8 mouse cellular contexts compared by ENCODE assay signal in genomic region chr3:58577067-58577503, GRCm38 (mm10). TPM values are rescaled to one million over a fixed set of nuclear protein-coding genes. Genes with fewer than 3 reads are reported as not detected.
DNase-seq lines count a peak whose midpoint lies in the region; ATAC-seq lines count a peak whose summit lies in the region.

No protein-coding gene starts in this region.

- peak overlapping the region; percentile 98 for H3K4me3 ChIP-seq in heart, embryonic 11.5 days (ENCODE audit: low read depth, low read length)
- H3K4me3 ChIP-seq in forebrain, embryonic 10.5 days, result peak overlapping the region; percentile 94
- H3K4me3 ChIP-seq in limb, embryonic 12.5 days (replicated peaks), result peak overlapping the region; percentile 93
- H3K4me3 ChIP-seq in midbrain, embryonic 13.5 days (replicated peaks), result peak overlapping the region; percentile 81

- H3K36me3 ChIP-seq in heart, embryonic 11.5 days (ENCODE audit: control insufficient read depth, insufficient read depth, low read length), result peaks cover 4% of the 10 kb centered on the region
- H3K36me3 ChIP-seq in forebrain, embryonic 10.5 days (replicated peaks), result peaks cover 36% of the 10 kb centered on the region
- H3K36me3 ChIP-seq in limb, embryonic 12.5 days, result peaks cover 15% of the 10 kb centered on the region
- peaks cover 13% of the 10 kb centered on the region for H3K36me3 ChIP-seq in midbrain, embryonic 13.5 days

- H3K27ac ChIP-seq in heart, embryonic 11.5 days (ENCODE audit: low read depth, low read length), result peak overlapping the region; percentile 99
- H3K27ac ChIP-seq in forebrain, embryonic 10.5 days, result peak overlapping the region; percentile 99
- H3K27ac ChIP-seq in limb, embryonic 12.5 days, result peak overlapping the region; percentile 100
- peak overlapping the region; percentile 99 for H3K27ac ChIP-seq in midbrain, embryonic 13.5 days

- peak overlapping the region; percentile 100 for H3K9ac ChIP-seq in heart, embryonic 11.5 days (ENCODE audit: low read depth, low read length)
- peak overlapping the region; percentile 100 for H3K9ac ChIP-seq in limb, embryonic 12.5 days (replicated peaks)
- peak overlapping the region; percentile 99 for H3K9ac ChIP-seq in midbrain, embryonic 13.5 days (replicated peaks)

- whole genome bisulfite sequencing in heart, embryonic 11.5 days (ENCODE audit: insufficient replicate concordance), result under 1% methylated on average over 35 of the region's 36 CpGs
- WGBS in forebrain, embryonic 10.5 days, result under 1% methylated on average over 36 of the region's 36 CpGs
- WGBS in limb, embryonic 12.5 days, result under 1% methylated on average over 36 of the region's 36 CpGs
- WGBS in midbrain, embryonic 13.5 days, result under 1% methylated on average over 36 of the region's 36 CpGs

- peaks cover 7% of the 10 kb centered on the region for H3K4me1 ChIP-seq in heart, embryonic 11.5 days (ENCODE audit: control insufficient read depth, insufficient read depth, low read length)
- H3K4me1 ChIP-seq in forebrain, embryonic 10.5 days, result peaks cover 13% of the 10 kb centered on the region
- H3K4me1 ChIP-seq in limb, embryonic 12.5 days (replicated peaks), result peaks cover 11% of the 10 kb centered on the region
- H3K4me1 ChIP-seq in midbrain, embryonic 13.5 days (replicated peaks), result peaks cover 29% of the 10 kb centered on the region

- peak; percentile 72 for ATAC-seq in heart, embryonic 11.5 days (replicated peaks; ENCODE audit: insufficient number of reproducible peaks, low FRiP score, low TSS enrichment)
- ATAC-seq in inflammation-experienced regulatory T-cells, adult 6 months, result peak; percentile 63
- ATAC-seq in limb, embryonic 12.5 days (ENCODE audit: insufficient number of reproducible peaks, insufficient read depth, low FRiP score, low TSS enrichment, low read depth), result peak; percentile 35; the same call in 1 of the 2 replicates
- peak; percentile 84; the same call in 1 of the 2 replicates for ATAC-seq in midbrain, embryonic 13.5 days

- DNase-seq in heart, postnatal 25 days (ENCODE audit: low spot score), result no peak
- DNase-seq in adrenal gland, adult 2 months, result peak; percentile 76
- DNase-seq in forebrain, embryonic 10.5 days (ENCODE audit: extremely low spot score, low spot score), result peak; percentile 67
- DNase-seq in yolk sac, embryonic 10.5 days (ENCODE audit: low spot score), result peak; percentile 62

- intact Hi-C loops in heart, postnatal 25 days (cut with DNase I), result loop anchor here (2.0 to 5.0 kb wide), 3 partner anchors 50 to 160 kb away; partner anchors contain the start of gene Siah2

- peak overlapping the region; percentile 71 for H3K4me2 ChIP-seq in heart, embryonic 11.5 days
- H3K4me2 ChIP-seq in limb, embryonic 12.5 days, result peak overlapping the region; percentile 64
- peak overlapping the region; percentile 61 for H3K4me2 ChIP-seq in midbrain, embryonic 13.5 days (replicated peaks)

- H3K9me3 ChIP-seq in heart, embryonic 11.5 days (replicated peaks; ENCODE audit: control insufficient read depth, low read length), result no peaks in the 10 kb centered on the region
- H3K9me3 ChIP-seq in forebrain, embryonic 10.5 days, result no peaks in the 10 kb centered on the region; the same call in 1 of the 2 replicates
- no peaks in the 10 kb centered on the region for H3K9me3 ChIP-seq in limb, embryonic 12.5 days
- H3K9me3 ChIP-seq in midbrain, embryonic 13.5 days, result no peaks in the 10 kb centered on the region

- no peaks in the 10 kb centered on the region for H3K27me3 ChIP-seq in heart, embryonic 11.5 days (ENCODE audit: control insufficient read depth, insufficient read depth, low read length)
- no peaks in the 10 kb centered on the region for H3K27me3 ChIP-seq in forebrain, embryonic 10.5 days (ENCODE audit: poor library complexity, severe bottlenecking)
- H3K27me3 ChIP-seq in limb, embryonic 12.5 days, result no peaks in the 10 kb centered on the region
- H3K27me3 ChIP-seq in midbrain, embryonic 13.5 days, result no peaks in the 10 kb centered on the region

RNA-seq across cellular contexts. Expression of gene Selenot, which starts 0.6 kb away (rescaled TPM):
- 25.3 and 27.1 TPM in 2 replicates for polyA plus RNA-seq in heart, embryonic 11.5 days (2014; fragmentation: Nextera tagmentation; extraction: Ambion mirVana)
- 100 to 1,000 TPM; 119 to 125 TPM for total RNA-seq in heart, postnatal 25 days (2021)
- total RNA-seq in adrenal gland, adult 2 months (2021), result 100 to 1,000 TPM; 125 to 149 TPM
- 23.5 and 26.2 TPM in 2 replicates for polyA plus RNA-seq in adrenal gland, adult 2 months (2012; rRNA removed)
- 15.7 and 18.1 TPM in 2 replicates for polyA plus RNA-seq in forebrain, embryonic 10.5 days (2016; fragmentation: Nextera tagmentation; extraction: Ambion mirVana)
- polyA plus RNA-seq in inflammation-experienced regulatory T-cells, adult 6 months (2017; shearing (Covaris generic)), result 10 to 100 TPM; 30.3 to 45.6 (median 39.6) TPM
- polyA plus RNA-seq in limb, embryonic 12.5 days (2016; fragmentation: Nextera tagmentation; extraction: Ambion mirVana), result 16.3 and 18.0 TPM in 2 replicates
- polyA plus RNA-seq in midbrain, embryonic 13.5 days (2015; fragmentation: Nextera tagmentation; extraction: Ambion mirVana), result 22.5 and 23.1 TPM in 2 replicates

RNA-seq across cellular contexts. Expression of gene Serp1, which starts 51.4 kb away (rescaled TPM):
- 107 and 121 TPM in 2 replicates for polyA plus RNA-seq in heart, embryonic 11.5 days (2014; fragmentation: Nextera tagmentation; extraction: Ambion mirVana)
- total RNA-seq in heart, postnatal 25 days (2021), result 10 to 100 TPM; 13.0 to 14.3 TPM
- total RNA-seq in adrenal gland, adult 2 months (2021), result 100 to 1,000 TPM in 1 of 2 experiments, 10 to 100 TPM in 1; 96.4 to 103 TPM
- polyA plus RNA-seq in adrenal gland, adult 2 months (2012; rRNA removed), result 104 and 105 TPM in 2 replicates
- polyA plus RNA-seq in forebrain, embryonic 10.5 days (2016; fragmentation: Nextera tagmentation; extraction: Ambion mirVana), result 142 and 146 TPM in 2 replicates
- polyA plus RNA-seq in inflammation-experienced regulatory T-cells, adult 6 months (2017; shearing (Covaris generic)), result 10 to 100 TPM; 40.4 to 51.7 (median 46.0) TPM
- polyA plus RNA-seq in limb, embryonic 12.5 days (2016; fragmentation: Nextera tagmentation; extraction: Ambion mirVana), result 153 and 154 TPM in 2 replicates
- 74.0 and 75.3 TPM in 2 replicates for polyA plus RNA-seq in midbrain, embryonic 13.5 days (2015; fragmentation: Nextera tagmentation; extraction: Ambion mirVana)

RNA-seq across cellular contexts. Expression of gene Eif2a, which starts 51.5 kb away (rescaled TPM):
- 42.6 and 44.0 TPM in 2 replicates for polyA plus RNA-seq in heart, embryonic 11.5 days (2014; fragmentation: Nextera tagmentation; extraction: Ambion mirVana)
- 10 to 100 TPM; 35.4 to 42.4 TPM for total RNA-seq in heart, postnatal 25 days (2021)
- 10 to 100 TPM; 47.1 to 49.9 TPM for total RNA-seq in adrenal gland, adult 2 months (2021)
- polyA plus RNA-seq in adrenal gland, adult 2 months (2012; rRNA removed), result 0.74 and 1.0 TPM in 2 replicates
- 57.0 and 58.1 TPM in 2 replicates for polyA plus RNA-seq in forebrain, embryonic 10.5 days (2016; fragmentation: Nextera tagmentation; extraction: Ambion mirVana)
- polyA plus RNA-seq in inflammation-experienced regulatory T-cells, adult 6 months (2017; shearing (Covaris generic)), result 10 to 100 TPM; 63.0 to 73.7 (median 67.5) TPM
- 56.1 and 57.4 TPM in 2 replicates for polyA plus RNA-seq in limb, embryonic 12.5 days (2016; fragmentation: Nextera tagmentation; extraction: Ambion mirVana)
- polyA plus RNA-seq in midbrain, embryonic 13.5 days (2015; fragmentation: Nextera tagmentation; extraction: Ambion mirVana), result 43.3 and 48.3 TPM in 2 replicates

RNA-seq across cellular contexts. Expression of gene Erich6, which starts 59.9 kb away (rescaled TPM):
- 0.09 and 0.13 TPM in 2 replicates for polyA plus RNA-seq in heart, embryonic 11.5 days (2014; fragmentation: Nextera tagmentation; extraction: Ambion mirVana)
- not detected for total RNA-seq in heart, postnatal 25 days (2021)
- under 1 TPM; 0.12 to 0.21 TPM for total RNA-seq in adrenal gland, adult 2 months (2021)
- not detected in 2 replicates for polyA plus RNA-seq in adrenal gland, adult 2 months (2012; rRNA removed)
- not detected in 2 replicates for polyA plus RNA-seq in forebrain, embryonic 10.5 days (2016; fragmentation: Nextera tagmentation; extraction: Ambion mirVana)
- not detected for polyA plus RNA-seq in inflammation-experienced regulatory T-cells, adult 6 months (2017; shearing (Covaris generic))
- polyA plus RNA-seq in limb, embryonic 12.5 days (2016; fragmentation: Nextera tagmentation; extraction: Ambion mirVana), result 0.09 TPM in 1 of 2 replicates, not detected in the other
- polyA plus RNA-seq in midbrain, embryonic 13.5 days (2015; fragmentation: Nextera tagmentation; extraction: Ambion mirVana), result 0.09 and 0.12 TPM in 2 replicates

Comparison
In these comparisons a context has a peak if more than half of its experiments do, and no peak if none do; other contexts are left out.
1. RNA of gene Eif2a, which starts 51.5 kb away (polyA plus RNA-seq): 63.0 to 73.7 TPM in inflammation-experienced regulatory T-cells, adult 6 months, 57.0 to 58.1 TPM in forebrain, embryonic 10.5 days, 56.1 to 57.4 TPM in limb, embryonic 12.5 days, 42.6 to 44.0 TPM in heart, embryonic 11.5 days and 43.3 to 48.3 TPM in midbrain, embryonic 13.5 days; 0.74 to 1.0 TPM in adrenal gland, adult 2 months; every median in the first group is over 10 times any median in the second.
2. Peak in every context shown above with its lines, with median percentiles within 50 percentile points of each other: ATAC-seq, H3K27ac ChIP-seq, H3K4me2 ChIP-seq, H3K4me3 ChIP-seq and H3K9ac ChIP-seq.